Mouse (Mus musculus): ENCODE measurements around the gene Tmem221. TPM values are rescaled to one million over a fixed set of nuclear protein-coding genes. Genes with fewer than 3 reads are reported as not detected.

Tmem221 gene
- polyA plus RNA-seq (2012; rRNA removed), result 0.49 and 0.64 TPM in 2 replicates

DNA sequence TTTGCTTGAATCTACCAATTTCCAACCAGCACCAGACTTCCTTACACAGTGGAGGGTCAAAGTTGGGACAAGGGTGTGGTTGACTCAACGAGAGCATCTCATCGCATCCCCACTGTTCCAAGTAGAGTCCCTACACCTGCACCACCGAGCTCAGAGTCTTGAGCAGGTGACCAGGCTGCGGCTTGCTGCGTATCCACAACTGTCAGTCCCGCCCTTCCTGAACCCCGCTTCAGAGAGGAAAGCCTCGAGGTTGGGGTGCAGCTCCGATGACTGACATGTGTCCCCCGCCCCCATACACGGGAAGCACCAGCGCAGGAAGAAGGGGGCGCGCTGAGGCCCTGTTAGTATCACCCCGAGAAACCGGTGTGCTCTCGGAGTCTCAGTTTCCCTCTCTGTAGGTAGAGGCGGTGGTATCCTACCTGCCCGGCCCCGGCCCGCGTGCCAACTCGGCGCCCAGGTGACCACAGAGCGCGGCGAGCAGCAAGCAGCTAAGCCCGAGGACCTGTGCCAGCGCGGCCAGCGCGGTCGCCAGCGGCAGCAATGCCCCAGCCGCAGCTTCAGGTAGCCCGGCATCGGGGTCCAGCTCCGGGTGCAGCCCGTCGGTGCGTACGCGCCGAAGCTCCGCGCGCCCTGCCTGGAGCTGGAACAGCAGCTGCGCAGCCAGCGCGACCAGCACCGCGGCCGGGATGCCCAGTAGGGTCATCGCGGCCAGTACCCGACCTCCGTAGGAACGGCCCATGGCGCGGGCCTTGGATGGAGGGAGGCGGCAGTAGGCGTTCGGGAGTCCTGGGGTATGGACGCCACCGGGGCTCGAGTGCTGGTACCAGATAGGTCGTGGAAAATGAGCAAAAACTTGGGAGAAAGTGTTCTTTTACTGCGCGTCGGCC, at the start of gene Tmem221:
Gene Tmem221, minus strand, starts transcription at position 801 of the 887 bp plus-strand sequence.

DNA sequence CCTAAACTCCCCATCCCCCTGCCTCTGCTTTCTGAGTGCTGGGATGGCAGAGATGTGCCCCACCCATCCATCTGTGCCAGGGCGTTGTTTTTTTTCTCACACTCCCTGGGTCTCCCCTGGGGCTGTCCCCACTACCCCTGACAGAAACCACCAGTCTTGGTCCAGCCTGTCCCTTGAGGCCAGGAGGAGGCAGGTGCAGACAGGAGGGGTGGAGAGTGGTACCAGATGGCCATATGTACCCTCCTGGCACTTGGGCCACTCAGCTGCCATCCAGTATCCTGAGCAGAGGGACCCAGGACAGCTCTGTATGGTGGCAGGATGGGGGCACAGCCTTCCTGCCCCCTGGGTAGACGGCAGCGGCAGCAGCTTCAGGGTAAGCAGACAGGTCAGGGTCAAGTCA, 38.8 kb upstream of the Tmem221 start, which contains the start of gene Fam129c:
Gene Fam129c, plus strand, starts transcription at position 198 of the 400 bp plus-strand sequence.

DNA sequence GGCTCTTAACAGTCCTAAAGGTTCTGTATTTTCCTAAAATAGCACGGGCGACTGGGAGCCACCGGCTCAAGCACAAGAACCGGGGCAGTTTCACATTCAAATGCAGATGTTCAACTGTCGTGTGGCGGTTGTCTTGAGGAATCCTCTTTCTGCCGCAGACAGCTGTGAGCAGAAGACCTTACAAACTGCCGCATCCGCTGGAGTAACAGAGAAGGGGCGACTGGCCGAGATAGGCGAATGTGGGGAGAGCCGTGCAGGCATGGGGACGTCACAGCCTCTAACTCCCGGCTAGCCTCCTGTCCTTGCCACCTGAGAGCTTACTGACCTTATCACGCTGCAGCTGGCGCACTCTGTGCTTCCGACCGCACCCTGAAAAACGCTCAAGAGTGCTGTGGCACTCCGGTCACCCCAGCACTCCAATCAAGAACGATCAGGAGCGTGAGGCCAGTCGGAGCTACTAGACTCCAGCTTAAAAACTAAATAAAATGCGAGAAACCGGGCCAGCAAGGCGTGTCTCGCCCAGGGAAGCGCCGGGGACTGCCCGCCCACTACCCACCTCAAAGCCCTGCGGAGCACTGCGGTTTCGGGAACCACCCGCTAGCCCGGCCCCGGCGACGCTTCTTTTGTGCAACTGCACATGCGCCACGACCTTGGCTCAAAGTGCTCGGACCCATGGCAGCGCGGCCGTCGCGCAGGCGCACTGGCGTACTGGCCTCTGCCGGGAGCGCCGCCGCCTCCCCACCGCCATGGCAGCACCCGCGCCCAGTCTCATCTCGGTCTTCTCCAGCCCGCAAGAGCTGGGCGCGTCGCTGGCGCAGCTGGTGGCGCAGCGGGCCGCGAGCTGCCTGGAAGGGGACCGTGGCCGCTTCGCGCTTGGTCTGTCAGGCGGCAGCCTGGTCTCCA, 33.1 kb upstream of the Tmem221 start, which contains the start of gene Pgls:
Gene Pgls, plus strand, starts transcription at position 706 of the 903 bp plus-strand sequence.

DNA sequence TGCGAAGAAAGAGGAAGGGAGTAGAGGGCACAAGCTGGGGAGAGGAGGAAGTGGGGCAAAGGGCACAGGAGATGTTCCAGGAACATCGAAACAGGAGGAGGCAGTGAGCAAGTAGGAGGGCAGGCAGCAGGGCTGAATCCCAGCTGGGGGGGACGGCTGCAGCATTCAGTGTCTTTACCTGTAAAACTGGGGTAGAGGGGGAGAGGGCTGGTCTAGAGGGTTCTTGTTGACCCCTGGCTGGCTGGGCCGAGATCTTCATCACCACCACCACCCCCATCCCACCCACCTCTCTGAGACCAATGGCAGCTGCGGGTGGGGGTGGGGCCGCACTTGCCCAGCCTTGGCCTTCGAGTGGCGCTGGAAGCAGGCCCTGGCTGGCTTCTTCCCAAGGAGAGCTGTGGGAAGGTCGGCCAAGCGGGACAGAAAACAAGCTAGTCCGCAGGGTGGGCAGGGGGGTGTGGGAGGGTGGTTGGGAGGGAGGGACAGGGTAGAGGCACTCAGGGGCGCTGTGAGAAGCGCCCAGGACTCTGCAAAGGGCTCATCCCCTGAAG, 9.8 kb upstream of the Tmem221 start, which contains the start of gene Slc27a1:
Gene Slc27a1, plus strand, starts transcription at position 496 of the 551 bp plus-strand sequence.

DNA sequence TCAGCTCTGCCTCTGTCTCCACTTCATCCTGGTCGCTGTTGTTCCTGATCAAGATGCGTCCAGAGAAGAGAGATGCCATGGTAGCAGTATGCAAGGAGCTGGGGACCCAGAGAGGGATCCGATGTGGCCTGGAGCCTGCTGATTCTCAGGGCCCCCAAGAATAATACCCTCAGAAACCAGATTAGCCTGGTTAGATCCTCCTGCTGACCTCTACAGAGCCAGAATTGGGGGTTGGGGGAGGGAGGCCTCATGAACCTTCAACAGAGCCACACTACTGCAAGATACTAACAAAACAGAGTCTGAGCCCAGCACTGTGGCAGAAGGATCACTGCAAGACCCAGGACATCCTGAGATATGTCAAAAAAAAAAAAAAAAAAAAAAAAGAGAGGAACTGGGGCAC, 7.8 kb upstream of the Tmem221 start, which contains the start of gene Nxnl1:
Gene Nxnl1, minus strand, starts transcription at position 101 of the 400 bp plus-strand sequence.

DNA sequence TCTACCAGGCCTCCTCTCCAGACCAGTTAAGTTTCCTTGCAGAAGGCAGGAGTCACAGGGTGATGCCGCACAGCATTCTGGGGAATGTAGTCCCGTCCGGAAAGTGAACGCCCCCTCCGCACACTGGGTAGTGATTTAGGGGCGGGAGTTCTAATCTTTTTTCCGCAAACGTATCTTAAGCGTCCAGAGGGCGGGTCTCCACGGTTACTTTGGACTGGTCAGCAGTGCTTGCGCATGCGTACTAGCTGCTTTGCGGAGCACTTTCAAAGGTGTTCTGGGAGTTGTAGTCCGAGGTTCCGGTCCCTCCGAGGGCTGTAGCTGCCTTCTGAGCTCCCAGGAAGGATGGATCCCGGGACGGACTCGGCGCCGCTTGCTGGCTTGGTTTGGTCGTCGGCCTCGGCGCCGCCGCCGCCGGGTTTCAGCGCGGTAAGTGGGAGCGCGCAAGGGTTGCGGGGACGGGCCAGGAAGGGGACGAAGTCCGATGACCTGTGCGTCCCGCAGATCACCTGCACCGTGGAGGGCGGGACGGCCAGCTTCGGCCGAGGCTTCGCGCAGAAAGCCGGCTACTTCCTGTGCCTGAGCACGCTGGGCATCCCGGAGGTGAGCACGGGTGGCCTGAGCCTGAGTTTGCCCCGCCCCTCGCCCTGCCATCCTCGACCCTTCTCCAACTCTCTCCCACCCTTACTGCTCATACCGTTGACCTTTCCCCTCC, 15.9 kb downstream of the Tmem221 start, which contains the start of gene Mvb12a:
Gene Mvb12a, plus strand, starts transcription at position 291 of the 712 bp plus-strand sequence.

DNA sequence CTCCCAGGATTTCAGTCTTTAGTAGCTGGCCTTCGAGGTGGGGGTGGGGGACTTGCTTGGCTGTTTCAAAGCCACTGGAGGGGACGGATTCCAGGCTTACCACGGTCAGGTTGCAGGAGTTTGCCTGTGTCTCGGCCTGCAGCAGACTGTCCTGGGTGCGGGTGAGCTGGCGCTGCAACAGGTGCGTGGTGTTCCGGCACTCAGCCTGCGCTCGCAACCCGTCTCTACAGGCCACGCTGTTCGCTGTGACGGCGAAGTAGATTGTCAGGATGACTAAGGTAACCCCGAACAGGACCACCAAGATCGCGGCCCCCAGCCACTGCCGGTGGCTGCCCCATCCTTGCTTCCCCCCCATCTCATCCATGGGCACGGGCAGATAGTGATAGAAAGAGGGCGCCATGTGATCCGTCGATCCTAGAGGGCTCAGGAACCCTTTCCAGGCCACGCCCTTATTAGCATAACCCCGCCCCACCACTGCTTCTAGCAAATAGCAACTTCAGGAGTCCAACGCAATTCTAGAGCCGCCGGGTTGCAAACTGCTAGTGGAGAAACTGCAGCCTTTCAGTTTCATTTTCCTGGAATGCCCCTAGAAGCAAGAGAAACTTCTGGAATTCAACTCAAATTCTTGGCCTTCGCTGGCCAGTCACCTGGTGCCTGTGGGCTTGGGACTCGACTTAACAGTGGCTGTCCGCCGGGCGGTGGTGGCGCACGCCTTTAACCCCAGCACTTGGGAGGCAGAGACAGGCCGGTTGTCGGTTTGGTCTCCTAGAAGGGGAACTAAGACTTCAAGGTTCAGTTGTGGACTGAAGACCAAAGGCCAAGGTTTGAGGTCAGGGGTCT, 21.4 kb downstream of the Tmem221 start, which contains the start of gene Bst2:
Gene Bst2, minus strand, starts transcription at position 429 of the 840 bp plus-strand sequence.

DNA sequence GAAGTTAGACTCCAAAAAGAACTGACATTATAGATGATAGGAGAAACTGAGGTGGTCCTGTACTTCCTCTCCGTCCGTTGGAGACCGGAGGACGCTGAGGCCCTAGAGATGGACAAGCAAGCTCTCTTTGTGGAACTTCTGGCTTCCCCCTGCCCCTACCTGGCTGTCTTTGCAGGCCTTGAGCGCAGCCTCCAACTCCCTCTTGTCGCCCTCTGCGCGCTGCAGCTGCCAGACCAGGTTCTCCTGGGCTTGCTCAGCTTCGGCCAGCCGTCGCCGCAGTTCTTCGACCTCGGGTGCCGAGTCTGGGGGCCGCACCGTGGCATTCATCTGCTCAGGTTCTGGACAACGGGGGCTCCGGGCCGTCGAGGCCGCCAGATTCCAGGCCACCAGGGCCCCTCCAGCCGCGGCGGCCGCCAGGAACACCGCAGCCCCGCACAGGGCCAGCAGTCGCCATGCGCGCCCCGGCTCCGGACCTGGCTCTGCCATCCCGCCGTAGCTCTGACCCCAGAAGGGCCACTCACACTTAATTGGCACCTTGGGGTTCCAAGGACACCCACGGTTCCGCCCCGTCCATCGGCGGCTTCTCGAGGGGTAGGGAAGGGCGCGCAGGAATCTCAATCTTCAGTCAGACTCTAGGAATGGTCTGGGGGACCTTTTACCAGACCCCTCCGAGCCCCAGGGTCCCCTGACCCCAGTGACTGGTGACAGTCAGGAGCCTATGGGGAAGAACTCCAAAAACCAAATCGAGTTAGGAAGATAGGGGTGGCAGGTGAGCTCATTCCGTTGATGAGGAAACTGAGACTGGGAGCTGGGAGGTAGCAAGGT, 33.2 kb downstream of the Tmem221 start, which contains the start of gene Ccdc194:
Gene Ccdc194, minus strand, starts transcription at position 486 of the 825 bp plus-strand sequence.

DNA sequence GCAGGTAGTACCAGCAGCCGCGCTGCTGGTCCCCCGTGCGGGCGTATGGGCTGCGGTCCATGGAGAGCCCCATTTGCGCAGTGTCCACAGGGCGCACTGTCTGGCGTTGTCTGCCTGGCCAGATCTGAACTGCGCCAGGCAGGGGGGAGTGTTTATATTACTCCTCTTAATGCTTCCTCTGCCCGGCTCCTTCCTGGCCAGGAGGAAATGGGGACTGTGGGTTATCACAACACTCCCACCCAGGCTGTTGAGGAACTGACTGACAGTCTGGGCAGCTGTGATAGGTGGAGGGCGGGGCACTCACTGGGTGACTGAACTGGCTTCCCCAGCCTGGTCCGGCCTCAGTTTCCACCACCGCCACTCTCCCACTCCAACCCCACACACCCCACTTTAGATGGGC, 47.0 kb downstream of the Tmem221 start, which contains the start of gene Plvap:
Gene Plvap, minus strand, starts transcription at position 109 of the 400 bp plus-strand sequence.

Other genes starting within 250 kb of the Tmem221 start
- gene Use1, start 192.0 kb downstream of the Tmem221 start, polyA plus RNA-seq (2012; rRNA removed), result 58.7 and 64.8 TPM in 2 replicates
- 3.7 and 3.9 TPM in 2 replicates for gene Ocel1, start 187.6 kb downstream of the Tmem221 start, polyA plus RNA-seq (2012; rRNA removed)
- 41.6 and 43.5 TPM in 2 replicates for gene Nr2f6, start 176.9 kb downstream of the Tmem221 start, polyA plus RNA-seq (2012; rRNA removed)
- gene Ushbp1, start 163.1 kb downstream of the Tmem221 start, polyA plus RNA-seq (2012; rRNA removed), result 7.7 and 10.4 TPM in 2 replicates
- gene Babam1, start 162.0 kb downstream of the Tmem221 start, polyA plus RNA-seq (2012; rRNA removed), result 52.9 and 54.8 TPM in 2 replicates
- 20.7 and 26.6 TPM in 2 replicates for gene Ankle1, start 152.9 kb downstream of the Tmem221 start, polyA plus RNA-seq (2012; rRNA removed)
- 5.5 and 5.9 TPM in 2 replicates for gene Abhd8, start 95.2 kb downstream of the Tmem221 start, polyA plus RNA-seq (2012; rRNA removed)
- 40.1 and 49.6 TPM in 2 replicates for gene Mrpl34, start 93.9 kb downstream of the Tmem221 start, polyA plus RNA-seq (2012; rRNA removed)
- gene Dda1, start 89.7 kb downstream of the Tmem221 start, polyA plus RNA-seq (2012; rRNA removed), result 20.9 and 21.3 TPM in 2 replicates
- 1.9 and 2.2 TPM in 2 replicates for gene Ano8, start 72.9 kb downstream of the Tmem221 start, polyA plus RNA-seq (2012; rRNA removed)
- gene Gtpbp3, start 70.8 kb downstream of the Tmem221 start, polyA plus RNA-seq (2012; rRNA removed), result 7.7 and 9.4 TPM in 2 replicates
- 22.0 and 24.1 TPM in 2 replicates for gene Plvap, start 47.1 kb downstream of the Tmem221 start, polyA plus RNA-seq (2012; rRNA removed)
- 0.16 and 0.24 TPM in 2 replicates for gene Ccdc194, start 33.2 kb downstream of the Tmem221 start, polyA plus RNA-seq (2012; rRNA removed)
- 137 and 184 TPM in 2 replicates for gene Bst2, start 21.4 kb downstream of the Tmem221 start, polyA plus RNA-seq (2012; rRNA removed)
- gene Mvb12a, start 15.9 kb downstream of the Tmem221 start, polyA plus RNA-seq (2012; rRNA removed), result 46.5 and 48.2 TPM in 2 replicates
- gene Nxnl1, start 7.7 kb upstream of the Tmem221 start, polyA plus RNA-seq (2012; rRNA removed), result not detected in 2 replicates
- 6.8 and 7.5 TPM in 2 replicates for gene Slc27a1, start 10.0 kb upstream of the Tmem221 start, polyA plus RNA-seq (2012; rRNA removed)
- gene Pgls, start 33.3 kb upstream of the Tmem221 start, polyA plus RNA-seq (2012; rRNA removed), result 63.9 and 74.3 TPM in 2 replicates
- 5.4 and 6.2 TPM in 2 replicates for gene Fam129c, start 38.8 kb upstream of the Tmem221 start, polyA plus RNA-seq (2012; rRNA removed)
- gene Colgalt1, start 52.1 kb upstream of the Tmem221 start, polyA plus RNA-seq (2012; rRNA removed), result 49.9 and 57.5 TPM in 2 replicates
- gene Unc13a, start 112.9 kb upstream of the Tmem221 start, polyA plus RNA-seq (2012; rRNA removed), result 0.29 and 0.43 TPM in 2 replicates
- gene Jak3, start 117.4 kb upstream of the Tmem221 start, polyA plus RNA-seq (2012; rRNA removed), result 5.2 and 6.9 TPM in 2 replicates
- gene Insl3, start 130.3 kb upstream of the Tmem221 start, polyA plus RNA-seq (2012; rRNA removed), result 2.1 and 2.4 TPM in 2 replicates
- gene B3gnt3, start 142.9 kb upstream of the Tmem221 start, polyA plus RNA-seq (2012; rRNA removed), result 2.1 and 2.2 TPM in 2 replicates
- gene Fcho1, start 166.8 kb upstream of the Tmem221 start, polyA plus RNA-seq (2012; rRNA removed), result 22.6 and 26.5 TPM in 2 replicates

Data from liver, embryonic 18 days (tissue).